Mouse (Mus musculus) heart, adult 2 months (tissue): ENCODE measurements around the gene Zfp558. TPM values are rescaled to one million over a fixed set of nuclear protein-coding genes. Genes with fewer than 3 reads are reported as not detected.
A peak's percentile ranks its signal among the peaks of the same experiment; 100 is the strongest.
"Not testable (repeated sequence)": the region's sequence is repeated elsewhere in the genome, so short reads cannot be mapped to it uniquely, and the experiment has no call there.

Experiments
- DNase-seq, 2 experiments: peaks; one replicate each; pipeline ENCODE4 v3.0.0; 2021
- H3K27ac ChIP-seq: fragments of 200-600 bp; 2 replicates; pipeline ENCODE4 v1.8.1; 2022
- H3K27me3 ChIP-seq: fragments of 200-500 bp; 2 replicates; pipeline ENCODE4 v1.6.1; 2012; ENCODE audit warnings: mild to moderate bottlenecking, low read length, inconsistent platforms, mixed read lengths; ENCODE audit not compliant: control insufficient read depth, insufficient read depth
- H3K36me3 ChIP-seq: fragments of 200-500 bp; 2 replicates; pipeline ENCODE4 v1.6.1; 2012; ENCODE audit warnings: low read length, inconsistent platforms; ENCODE audit not compliant: control insufficient read depth, insufficient read depth
- H3K4me1 ChIP-seq: fragments of 200-500 bp; 2 replicates; pipeline ENCODE4 v1.6.1; 2011; ENCODE audit warnings: low read length; ENCODE audit not compliant: control insufficient read depth, insufficient read depth
- H3K4me3 ChIP-seq: fragments of 200-600 bp; 2 replicates; pipeline ENCODE4 v1.8.1; 2022
- H3K79me2 ChIP-seq: fragments of 200-500 bp; replicated peaks from 2 replicates; pipeline ENCODE4 v1.6.1; 2012; ENCODE audit warnings: mild to moderate bottlenecking, inconsistent platforms, low read length, moderate library complexity, mixed read lengths; ENCODE audit not compliant: control insufficient read depth, insufficient read depth
- H3K9ac ChIP-seq: fragments of 200-500 bp; 2 replicates; pipeline ENCODE4 v1.6.1; 2012; ENCODE audit warnings: low read depth, mild to moderate bottlenecking, control low read depth, inconsistent platforms, low read length, mixed read lengths
- CTCF ChIP-seq: fragments of 200-600 bp; IDR thresholded peaks from 2 replicates; pipeline ENCODE4 v1.8.1; 2022; ENCODE audit warnings: antibody characterized with exemption, mild to moderate bottlenecking, moderate library complexity
- EP300 ChIP-seq: fragments of 200-500 bp; IDR thresholded peaks from 2 replicates; pipeline ENCODE4 v1.6.1; 2011; ENCODE audit warnings: low read depth, low read length, control low read depth; ENCODE audit not compliant: insufficient read depth
- POLR2A ChIP-seq: fragments of 200-500 bp; IDR thresholded peaks from 2 replicates; pipeline ENCODE4 v1.6.1; 2011; ENCODE audit warnings: mild to moderate bottlenecking, low read depth, low read length, control low read depth; ENCODE audit not compliant: insufficient read depth
- WGBS: fragments of 180-500 bp; shearing (Covaris S2); methylation state at CpG from one replicate; pipeline ENCODE4 v1.1.7; 2018; 5-methylcytosine and 5-hydroxymethylcytosine counted together
- intact Hi-C: fragments of 180-260 bp; cut with DNase I; formaldehyde crosslinking; loops from one replicate; pipeline ENCODE4 v1.15.1; 2025
- microRNA-seq, 2 experiments: library from miRNA; unstranded; fragments of <30 nt; microRNA quantifications; one replicate each; pipeline ENCODE4 v1.2.0; 2021
- polyA plus RNA-seq: library from polyadenylated mRNA; depleted of rRNA; stranded (reverse); fragments of >200 nt; gene quantifications from 2 replicates; pipeline ENCODE4 v1.2.3, GENCODE M21; 2012; rRNA removed
- total RNA-seq, 2 experiments: library from RNA; stranded (reverse); gene quantifications; 2 replicates each; pipeline ENCODE4 v1.2.3; 2021

The Zfp558 gene
- total and polyA plus RNA-seq, 3 experiments, result 0.04 to 1.1 (median 1.0) TPM

DNA sequence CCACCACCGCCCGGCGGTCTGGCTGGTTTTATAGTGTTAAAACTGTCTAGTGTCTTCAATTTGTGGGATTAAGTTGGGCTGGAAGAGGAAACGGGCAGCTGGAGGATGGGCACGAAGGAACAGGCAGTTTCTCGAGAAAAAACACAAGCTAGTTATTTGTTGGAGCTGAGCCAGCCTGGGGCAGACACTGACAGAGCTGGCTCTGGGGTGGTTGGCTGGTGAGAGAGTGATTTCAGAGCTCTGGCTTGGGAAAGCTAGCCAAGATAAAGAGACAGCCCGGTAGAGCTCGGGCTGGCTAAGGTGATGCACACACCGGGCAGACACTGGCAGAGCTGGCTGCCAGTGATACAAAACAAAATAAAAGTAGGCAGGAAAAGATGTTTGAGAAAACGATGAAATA lies 46.4 kb downstream of the Zfp558 start:
- intact Hi-C loops, result no loop called here
- peak in 1 of 2 experiments; percentile 7 for DNase-seq
- no peak for TF ChIP-seq CTCF
- TF ChIP-seq EP300, result no peak
- no peak for TF ChIP-seq POLR2A
- Histone ChIP-seq H3K4me3 (no peak overlapping the region), H3K79me2 (no peaks in the 10 kb centered on the region), H3K4me1 (no peaks in the 10 kb centered on the region), H3K27ac (no peak overlapping the region), H3K27me3 (no peaks in the 10 kb centered on the region), H3K36me3 (no peaks in the 10 kb centered on the region), H3K9ac (no peak overlapping the region)
- 50% methylated on average over 10 of the region's 10 CpGs for WGBS

DNA sequence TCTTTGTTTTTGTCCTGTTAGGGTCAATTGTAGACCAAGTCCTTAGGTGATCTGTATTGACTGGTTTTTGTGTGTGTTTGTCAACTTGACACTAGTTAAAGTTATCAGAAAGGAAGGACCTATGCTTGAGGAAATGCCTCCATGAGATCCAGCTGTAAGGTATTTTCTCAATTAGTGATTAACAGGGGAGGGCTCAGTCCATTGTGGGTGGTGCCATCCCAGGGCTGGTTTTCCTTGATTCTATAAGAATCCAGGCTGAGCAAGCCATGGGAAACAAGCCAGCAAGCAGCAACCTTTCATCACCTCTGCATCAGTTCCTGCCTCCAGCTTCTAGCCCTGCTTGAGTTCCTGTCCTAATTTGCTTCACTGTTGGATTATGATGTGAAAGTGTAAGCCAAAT lies 47.7 kb downstream of the Zfp558 start, which contains the start of gene Mbd3l2:
TSS of gene Mbd3l2 (plus strand) at position 301 of the 400 bp plus-strand sequence.
- intact Hi-C loops, result no loop called here
- no peak within 1 kb of the TSS for H3K4me3 ChIP-seq
- no peaks in the 10 kb centered on the region for H3K79me2 ChIP-seq
- no peak for DNase-seq
- no peaks in the 10 kb centered on the region for H3K4me1 ChIP-seq
- no peak for TF ChIP-seq CTCF
- TF ChIP-seq POLR2A, result no peak
- TF ChIP-seq EP300, result no peak
- no peaks in the 10 kb centered on the region for H3K36me3 ChIP-seq
- H3K9ac ChIP-seq, result no peak within 1 kb of the TSS
- H3K27me3 ChIP-seq, result no peaks in the 10 kb centered on the region
- H3K27ac ChIP-seq, result no peak within 1 kb of the TSS

- H3K27ac ChIP-seq, intact Hi-C loops, H3K36me3 ChIP-seq, DNase-seq, H3K9ac ChIP-seq, H3K27me3 ChIP-seq, H3K4me1 ChIP-seq, H3K4me3 ChIP-seq, H3K79me2 ChIP-seq: not testable (repeated sequence)
- 73% methylated on average over 4 of the region's 4 CpGs for WGBS
Measured at GRCm38 (mm10) chr9:18412371-18412770, 65.7 kb downstream of the Zfp558 start.

Small RNAs within 50 kb of the gene (microRNA-seq; reads per million reads assigned to microRNA genes)
- 0 reads per million in 2 experiments for gene Gm22854

Other genes with a start within 250 kb of the Zfp558 start
- gene Chordc1, start 186.1 kb downstream of the Zfp558 start, total RNA-seq, result 10 to 100 TPM; 57.3 to 65.6 TPM
- 23.8 and 37.8 TPM in 2 replicates for gene Chordc1, start 186.1 kb downstream of the Zfp558 start, polyA plus RNA-seq
- 1 to 10 TPM; 6.4 to 7.3 TPM for gene Naalad2, start 75.3 kb downstream of the Zfp558 start, total RNA-seq
- gene Naalad2, start 75.3 kb downstream of the Zfp558 start, polyA plus RNA-seq, result 2.3 and 6.6 TPM in 2 replicates
- gene Ubtfl1, start 73.8 kb downstream of the Zfp558 start, total RNA-seq, result not detected
- gene Ubtfl1, start 73.8 kb downstream of the Zfp558 start, polyA plus RNA-seq, result not detected in 2 replicates
- gene Mbd3l2, start 47.6 kb downstream of the Zfp558 start, total RNA-seq, result not detected
- not detected in 2 replicates for gene Mbd3l2, start 47.6 kb downstream of the Zfp558 start, polyA plus RNA-seq
- gene Mbd3l1, start 91 bp upstream of the Zfp558 start, total RNA-seq, result not detected
- not detected in 2 replicates for gene Mbd3l1, start 91 bp upstream of the Zfp558 start, polyA plus RNA-seq
- gene Muc16, start 196.3 kb upstream of the Zfp558 start, total RNA-seq, result 1 to 10 TPM; 5.1 to 6.6 TPM
- 3.9 and 5.1 TPM in 2 replicates for gene Muc16, start 196.3 kb upstream of the Zfp558 start, polyA plus RNA-seq